ENCODE assay signal across 8 mouse cellular contexts in the genomic region with DNA sequence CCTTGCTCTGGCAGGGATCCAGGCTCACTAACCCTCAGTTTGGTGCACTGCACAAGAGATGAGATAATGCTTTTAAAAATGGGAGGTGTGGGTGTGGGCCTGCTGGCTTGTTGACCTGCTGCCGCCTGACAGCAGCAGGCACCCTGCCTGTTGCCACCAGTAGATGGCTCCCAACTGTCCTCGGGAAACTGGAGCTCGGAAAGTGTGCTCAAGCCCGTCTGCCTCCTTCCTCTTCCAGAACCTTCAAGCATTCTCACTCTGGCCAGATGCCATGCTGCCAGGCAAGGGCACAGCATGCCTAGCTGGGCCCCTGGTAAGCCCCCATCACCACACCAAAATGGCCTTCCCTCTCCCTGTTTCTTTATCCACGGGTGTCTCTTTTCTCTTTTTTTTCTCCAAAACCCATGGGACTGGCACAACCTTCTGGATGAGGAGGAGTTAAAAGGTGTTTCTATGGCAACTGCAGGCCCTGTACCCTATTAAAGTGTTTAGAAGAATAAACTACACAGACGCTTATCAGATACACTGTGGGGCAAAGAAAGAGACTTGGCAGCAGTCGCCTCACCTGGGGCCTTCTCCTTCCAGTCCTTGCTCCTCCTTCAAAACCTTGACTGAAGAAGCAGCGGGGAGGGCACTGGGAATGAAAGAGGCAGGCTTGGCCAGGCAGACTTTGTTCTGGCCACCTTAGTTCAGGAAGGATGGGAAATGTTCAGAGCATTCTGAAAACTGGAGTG. TPM values are rescaled to one million over a fixed set of nuclear protein-coding genes. Genes with fewer than 3 reads are reported as not detected.
A peak's percentile ranks its signal among the peaks of the same experiment; 100 is the strongest.
DNase-seq lines count a peak whose midpoint lies in the region; ATAC-seq lines count a peak whose summit lies in the region.

No protein-coding gene starts in this region.

- DNase-seq in adrenal gland, adult 2 months, result peak; percentile 92
- peak; percentile 81 for DNase-seq in gastrocnemius, postnatal 14 days
- peak; percentile 2 for DNase-seq in induced T-regulatory cell, adult 2 months (ENCODE audit: low read depth)
- DNase-seq in left cerebral cortex, adult 8-10 months (ENCODE audit: low spot score in 2 of 2), result peak; percentile 34 to 70
- DNase-seq in right cerebral cortex, postnatal 14 days, result peak; percentile 68
- DNase-seq in natural killer cell, adult 2 months (ENCODE audit: low spot score in 2 of 2), result no peak

- ATAC-seq in common myeloid progenitor, adult 5-6 weeks (replicated peaks; ENCODE audit: low read depth, poor library complexity, severe bottlenecking), result peak; percentile 87
- peak; percentile 74 for ATAC-seq in megakaryocyte, adult 5-6 weeks (ENCODE audit: poor library complexity, severe bottlenecking)

- intact Hi-C loops in gastrocnemius, postnatal 14 days (cut with DNase I; ENCODE audit: low total_unique reads), result loop anchor here (5.0 kb wide), 1 partner anchor 149 kb away; no protein-coding TSS in a partner anchor

RNA-seq across cellular contexts. Expression of a gene that starts 2.8 kb away (rescaled TPM):
- total RNA-seq in adrenal gland, adult 2 months (2021), result 100 to 1,000 TPM; 424 to 599 TPM
- 590 and 604 TPM in 2 replicates for polyA plus RNA-seq in adrenal gland, adult 2 months (2012; rRNA removed)
- total RNA-seq in common myeloid progenitor, adult 5-6 weeks (2017), result 1.9 and 3.6 TPM in 2 replicates
- 10 to 100 TPM; 80.1 to 91.6 TPM for total RNA-seq in gastrocnemius, postnatal 14 days (2021)
- total RNA-seq in left cerebral cortex, adult 8-10 months (2022), result 10 to 100 TPM; 67.3 to 73.9 (median 69.9) TPM
- total RNA-seq in megakaryocyte, adult 5-6 weeks (2015), result 0.04 TPM in 1 of 2 replicates, not detected in the other
- 0.08 and 0.44 TPM in 2 replicates for total RNA-seq in megakaryocyte, adult 5-6 weeks (2017)

Comparison
In these comparisons a context has a peak if more than half of its experiments do, and no peak if none do; other contexts are left out.
1. DNase-seq: peak in adrenal gland, adult 2 months (single experiment), gastrocnemius, postnatal 14 days (single experiment), induced T-regulatory cell, adult 2 months (single experiment), left cerebral cortex, adult 8-10 months (2 of 2) and right cerebral cortex, postnatal 14 days (single experiment); none in natural killer cell, adult 2 months (0 of 2).
2. RNA of a gene that starts 2.8 kb away (total RNA-seq): 424 to 599 TPM in adrenal gland, adult 2 months, 80.1 to 91.6 TPM in gastrocnemius, postnatal 14 days and 67.3 to 73.9 TPM in left cerebral cortex, adult 8-10 months; 1.9 to 3.6 TPM in common myeloid progenitor, adult 5-6 weeks and 0.04 to 0.44 TPM in megakaryocyte, adult 5-6 weeks; every median in the first group is over 10 times any median in the second.